Mouse (Mus musculus) liver, adult (tissue): Measurements from ENCODE around the gene Dhx58.

Source experiments
- GATA4 ChIP-seq: IDR thresholded peaks from 2 replicates; pipeline ENCODE4 v1.6.1; 2014; ENCODE audit warnings: mild to moderate bottlenecking, low read length; ENCODE audit not compliant: insufficient replicate concordance

Dhx58 gene

DNA sequence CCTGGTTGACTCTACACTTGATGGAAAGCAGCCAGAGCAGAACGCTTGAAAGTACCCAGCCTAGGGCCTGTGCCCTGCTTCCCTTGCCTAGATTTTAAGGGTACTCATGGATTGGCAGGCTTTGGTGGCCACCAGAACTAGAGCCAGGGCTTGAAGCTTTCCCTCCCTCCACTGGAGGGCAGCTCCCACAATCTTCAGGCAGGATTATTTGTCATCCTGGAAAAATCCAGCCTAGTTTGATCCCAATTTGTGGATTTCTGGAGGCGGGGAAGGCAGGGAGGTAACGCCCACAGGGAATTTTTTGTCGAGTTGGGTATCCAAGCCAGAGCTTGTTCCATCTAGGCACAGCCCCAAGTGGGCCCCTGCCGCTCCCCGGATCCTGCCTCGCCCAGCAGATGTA, 13.7 kb downstream of the Dhx58 start:
- no peak for TF ChIP-seq GATA4

DNA sequence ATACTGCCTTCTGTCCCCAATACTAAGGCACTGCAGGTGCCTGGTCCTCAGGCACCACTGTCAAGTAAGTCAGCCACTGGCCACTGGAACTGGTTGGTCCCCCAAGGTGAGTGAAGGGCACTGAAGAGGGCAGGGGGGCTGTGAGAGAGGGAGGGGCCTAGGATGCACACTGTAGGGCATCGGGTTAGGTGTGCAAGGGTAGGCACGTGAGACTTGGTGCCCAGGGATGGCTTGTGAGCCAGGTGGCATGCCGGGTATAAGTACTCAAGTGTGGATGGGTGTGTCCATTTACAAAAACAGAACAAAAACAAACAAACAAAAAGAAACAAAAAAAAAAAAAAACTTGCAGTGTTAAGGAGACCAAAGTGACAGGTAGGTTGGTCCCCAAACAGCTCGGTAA, 15.6 kb downstream of the Dhx58 start:
- TF ChIP-seq GATA4, result no peak

DNA sequence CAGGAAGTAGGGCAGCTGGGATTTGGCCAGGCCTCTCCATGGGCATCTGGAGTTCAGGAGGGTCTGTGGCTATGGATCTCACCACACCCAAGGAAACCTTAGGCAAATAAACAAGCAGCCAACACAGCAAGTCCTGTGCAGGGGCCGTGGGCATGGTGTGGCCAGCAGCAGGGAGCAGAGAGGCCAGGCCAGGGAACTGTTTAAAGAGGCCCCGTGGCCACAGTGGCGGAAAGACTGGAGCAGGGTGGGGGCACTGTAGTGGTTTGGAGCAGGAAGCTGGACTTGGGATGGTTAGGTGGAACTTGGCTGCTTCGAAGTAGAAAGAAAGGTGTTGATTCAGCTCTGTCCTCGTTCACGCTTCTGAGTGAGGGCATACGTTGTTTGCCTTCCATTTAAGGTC, 16.8 kb downstream of the Dhx58 start:
- no peak for TF ChIP-seq GATA4

DNA sequence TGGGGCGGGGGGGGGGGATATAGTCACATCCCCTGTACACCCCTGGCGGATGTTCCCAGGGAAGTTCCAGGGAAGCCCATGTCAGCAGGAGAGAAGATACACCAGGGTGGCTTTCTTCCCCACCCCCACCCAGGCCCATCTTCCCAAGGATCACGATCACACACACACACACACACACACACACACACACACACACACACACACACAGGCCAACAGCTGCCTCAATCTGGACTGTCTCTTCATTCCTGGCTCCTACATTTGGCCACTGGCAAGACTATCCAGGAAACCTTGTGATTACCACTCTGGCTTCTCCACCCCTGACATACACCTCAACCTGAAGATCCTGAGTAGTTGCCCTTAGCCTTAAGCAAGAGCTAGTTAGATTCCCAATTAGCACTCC, 18.7 kb downstream of the Dhx58 start:
- no peak for TF ChIP-seq GATA4

DNA sequence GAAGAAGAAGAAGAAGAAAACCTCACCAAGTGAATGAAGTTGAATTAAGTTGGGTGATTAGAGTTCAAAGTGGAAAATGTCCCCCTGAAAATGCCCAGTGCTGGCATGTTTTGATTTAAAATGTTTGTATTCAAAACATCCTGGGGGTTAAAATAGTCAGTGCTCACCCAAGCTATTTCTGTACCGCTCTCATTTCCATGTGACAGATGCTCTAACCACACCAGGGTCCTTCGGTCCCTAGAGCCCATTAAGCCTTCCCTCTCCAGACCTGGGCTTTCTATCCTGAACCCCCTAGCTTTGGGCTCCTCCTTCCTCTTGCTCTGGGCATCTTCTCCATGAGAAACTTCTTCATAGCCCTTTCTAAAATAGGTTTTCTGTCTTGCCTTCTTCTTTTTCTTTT, 20.0 kb downstream of the Dhx58 start:
- no peak for TF ChIP-seq GATA4

DNA sequence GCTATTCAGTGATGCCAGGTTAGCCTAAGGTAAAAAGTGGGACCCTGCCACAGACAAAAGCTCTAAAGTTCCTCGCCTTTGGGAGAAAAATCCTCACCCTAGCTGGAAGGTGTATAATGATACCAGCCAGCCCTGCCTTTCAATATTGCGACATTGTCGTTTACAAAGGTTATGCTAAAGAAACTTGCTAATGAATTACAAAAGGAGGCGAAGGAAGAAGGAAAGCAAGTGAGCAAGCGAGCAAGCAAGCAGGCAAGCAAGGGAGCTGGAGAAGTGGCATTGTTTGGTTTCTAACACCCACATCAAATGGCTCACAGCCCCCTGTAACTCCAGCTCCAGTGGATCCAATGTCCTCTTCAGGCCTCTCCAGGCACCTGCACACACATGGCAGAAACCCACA, 21.5 kb downstream of the Dhx58 start:
- TF ChIP-seq GATA4, result no peak

DNA sequence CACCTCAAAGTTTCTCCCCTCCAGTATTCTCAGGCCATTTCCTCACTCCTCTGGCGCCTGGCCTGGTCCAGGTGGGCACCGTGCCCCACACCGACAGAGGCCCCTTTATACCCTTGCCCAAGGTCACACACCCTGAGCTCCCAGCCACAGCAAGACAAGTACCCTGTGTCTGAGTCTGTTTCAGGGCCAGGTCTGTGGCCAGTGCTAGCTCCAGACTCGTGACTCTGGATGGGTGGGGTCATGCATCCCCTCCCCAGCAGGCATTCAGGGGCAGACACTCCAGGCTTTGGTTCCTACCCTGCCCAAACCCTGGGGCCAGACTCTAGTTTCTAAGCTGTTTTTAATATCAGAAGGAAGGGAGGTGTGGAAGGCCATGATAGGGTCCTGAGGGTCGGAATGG, 22.2 kb downstream of the Dhx58 start:
- no peak for TF ChIP-seq GATA4

DNA sequence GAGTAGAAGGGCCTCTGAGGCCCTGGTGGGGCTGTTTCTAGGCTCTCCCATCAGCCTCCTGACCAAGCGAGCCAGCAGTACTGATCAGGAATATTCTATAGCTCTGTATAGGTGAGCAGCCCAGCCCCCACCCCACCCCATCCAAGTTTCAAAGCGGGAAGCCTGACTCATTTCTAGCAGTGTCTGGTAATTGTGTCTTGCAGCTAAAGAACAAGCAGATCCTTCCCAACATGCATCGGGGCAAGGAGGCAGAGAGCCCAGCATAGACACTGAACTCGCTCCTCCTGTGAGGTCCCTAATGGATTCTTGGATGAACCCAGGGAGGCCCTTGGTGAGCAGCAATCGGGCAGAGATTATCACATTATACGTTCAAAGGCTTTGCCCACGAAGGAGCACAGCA, 26.3 kb downstream of the Dhx58 start:
- no peak for TF ChIP-seq GATA4

DNA sequence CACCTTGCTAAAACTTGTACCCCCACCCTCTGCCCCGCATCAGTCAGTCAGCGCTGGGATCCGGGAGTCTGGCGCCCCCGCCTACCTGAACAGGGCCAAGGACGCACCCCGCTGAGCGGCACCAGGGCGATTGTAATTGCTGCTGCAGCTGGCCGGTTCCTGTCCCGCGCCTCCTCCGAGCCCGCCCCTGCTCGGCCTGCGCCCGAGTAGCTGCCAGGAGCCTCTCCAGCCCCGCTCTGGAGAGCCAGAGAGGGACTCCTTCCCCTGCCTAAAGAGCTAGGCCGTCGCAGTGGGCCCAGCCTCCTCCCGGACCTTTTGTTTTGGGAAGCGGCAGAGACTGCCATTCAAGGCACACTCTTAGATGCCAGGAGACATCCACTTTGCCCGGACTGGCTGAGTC, 30.9 kb downstream of the Dhx58 start:
- no peak for TF ChIP-seq GATA4

DNA sequence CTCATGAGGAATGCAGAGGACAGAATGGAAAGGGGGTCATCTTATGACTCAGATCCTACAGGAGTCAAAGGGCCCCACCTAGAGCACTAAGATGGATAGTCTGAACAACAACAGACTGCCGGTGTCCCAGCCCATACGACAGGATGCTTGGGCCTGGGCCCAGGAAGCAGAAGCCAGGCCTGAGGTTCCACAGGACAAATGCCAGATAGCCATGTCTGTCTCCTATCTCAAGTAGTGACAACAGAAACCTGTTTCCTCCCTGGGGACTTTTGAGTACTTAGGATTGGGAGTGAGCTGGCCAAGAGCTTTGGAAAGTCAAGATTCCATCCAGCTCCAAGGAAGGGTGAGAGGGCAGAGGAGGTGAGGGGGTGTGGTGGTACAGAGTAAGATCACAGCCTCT, 32.1 kb downstream of the Dhx58 start:
- TF ChIP-seq GATA4, result no peak

DNA sequence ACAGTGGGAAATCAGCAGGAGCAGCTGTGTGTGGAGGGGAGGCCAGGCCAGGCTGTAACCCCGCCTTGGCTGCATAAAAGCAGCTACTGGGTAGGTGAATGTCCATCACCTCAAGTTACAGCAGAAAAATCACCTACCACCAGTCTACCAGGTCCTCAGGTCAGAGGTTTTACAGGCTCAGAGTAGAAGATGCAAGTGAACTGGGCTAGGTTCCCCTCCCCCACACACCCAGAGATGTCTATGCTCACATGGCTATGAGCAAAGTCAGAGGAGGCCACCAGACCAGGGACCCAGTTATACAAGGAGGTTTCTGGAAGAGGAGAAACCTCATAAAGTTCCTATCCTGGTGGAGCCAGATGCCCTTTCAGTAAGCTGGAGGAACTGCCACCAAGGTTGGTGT, 33.0 kb downstream of the Dhx58 start:
- TF ChIP-seq GATA4, result no peak

DNA sequence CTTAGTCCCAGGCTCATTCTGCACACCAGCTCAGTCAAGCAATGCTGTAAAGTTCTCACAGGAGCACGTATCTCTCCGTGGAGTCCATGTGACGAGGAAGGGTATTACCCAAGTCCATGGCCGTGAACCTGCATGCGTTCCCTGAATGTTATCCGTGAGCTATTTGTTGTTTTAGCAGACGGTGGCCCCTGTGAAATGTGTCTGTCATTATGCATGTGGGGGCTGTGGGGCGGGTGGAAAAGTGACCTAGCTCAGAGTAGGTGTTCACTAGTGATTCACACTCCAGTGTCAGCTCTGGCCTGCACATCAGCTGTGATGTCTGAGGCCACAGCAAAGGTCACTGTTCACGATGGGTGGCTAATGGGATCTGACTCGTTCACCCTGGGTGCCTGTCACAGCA, 44.3 kb downstream of the Dhx58 start:
- no peak for TF ChIP-seq GATA4

DNA sequence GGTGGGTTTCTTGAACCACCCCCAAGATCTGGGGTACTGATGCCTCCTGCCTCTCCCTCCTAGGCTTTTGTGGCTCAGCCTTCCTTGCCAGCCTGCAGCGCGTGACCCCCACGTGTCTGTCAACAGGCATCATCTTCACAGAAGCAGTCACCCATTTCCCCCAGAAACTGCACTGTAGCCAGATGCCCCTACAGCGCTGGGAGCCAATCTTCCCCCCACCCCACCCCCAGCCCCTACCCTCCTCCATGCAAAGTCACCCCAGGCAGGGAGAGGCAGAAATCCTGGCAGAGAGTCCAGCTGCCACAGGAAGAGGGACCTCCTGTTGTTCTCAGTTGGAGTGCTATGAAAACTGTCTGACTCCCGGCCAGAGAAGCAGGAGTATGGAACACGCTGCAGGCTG, 47.6 kb downstream of the Dhx58 start:
- TF ChIP-seq GATA4, result no peak

DNA sequence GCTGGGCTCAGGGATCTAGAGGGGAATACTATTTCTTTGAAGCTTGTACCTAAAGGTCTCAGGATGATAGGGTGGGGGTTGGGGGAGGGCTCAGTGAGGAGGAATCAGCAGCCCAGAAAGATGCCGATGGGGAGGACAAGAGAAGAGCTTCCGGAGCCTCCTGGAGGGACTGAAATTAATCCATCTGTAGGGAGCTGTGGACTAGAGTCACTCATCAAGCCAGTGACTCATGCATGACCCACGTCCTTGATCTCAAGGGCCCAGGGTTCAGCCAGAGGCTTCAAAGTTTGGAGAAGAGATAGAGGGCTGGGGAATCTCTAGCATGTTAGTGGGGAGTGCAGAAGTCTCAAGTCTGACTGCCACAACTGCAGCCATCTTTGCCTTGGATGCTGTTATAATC, 52.3 kb downstream of the Dhx58 start:
- no peak for TF ChIP-seq GATA4

DNA sequence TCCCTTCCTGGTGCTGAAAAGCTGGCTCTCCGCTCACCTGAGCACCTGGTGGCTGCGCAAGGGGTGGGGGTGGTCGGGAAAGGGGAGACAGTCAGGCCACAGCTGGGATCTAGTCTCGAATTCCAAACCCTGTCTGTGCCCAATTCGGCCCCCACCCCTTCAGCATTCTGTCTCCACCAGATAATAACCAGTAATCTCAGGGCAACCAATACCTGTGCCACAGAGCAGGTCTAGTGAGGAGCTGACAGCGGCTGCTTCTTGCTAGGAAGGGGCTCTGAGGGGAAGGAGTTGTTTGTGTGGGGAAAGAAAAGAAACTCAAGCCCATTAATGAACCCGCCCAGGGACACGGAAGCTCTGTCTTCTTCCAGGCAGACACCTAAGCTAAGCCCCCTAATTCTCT, 52.9 kb downstream of the Dhx58 start:
- TF ChIP-seq GATA4, result no peak

DNA sequence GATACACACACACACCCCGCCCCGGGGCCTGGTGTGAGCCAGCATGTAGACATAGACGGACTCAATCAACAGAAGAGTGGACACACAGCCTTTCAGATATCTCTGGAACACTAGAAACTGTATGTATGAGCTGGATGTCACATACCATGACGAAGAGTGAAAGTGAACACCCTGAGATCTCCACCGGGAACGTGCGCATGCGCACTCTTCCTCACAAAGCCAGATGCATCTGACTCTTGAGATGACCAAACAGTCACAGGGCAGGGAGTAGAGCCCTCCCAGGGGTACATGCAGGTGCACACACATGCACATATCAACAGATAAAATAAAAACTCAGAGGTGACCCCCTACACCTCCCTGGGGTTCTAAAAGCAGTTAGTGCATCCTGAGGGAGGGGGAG, 55.7 kb downstream of the Dhx58 start:
- TF ChIP-seq GATA4, result no peak

DNA sequence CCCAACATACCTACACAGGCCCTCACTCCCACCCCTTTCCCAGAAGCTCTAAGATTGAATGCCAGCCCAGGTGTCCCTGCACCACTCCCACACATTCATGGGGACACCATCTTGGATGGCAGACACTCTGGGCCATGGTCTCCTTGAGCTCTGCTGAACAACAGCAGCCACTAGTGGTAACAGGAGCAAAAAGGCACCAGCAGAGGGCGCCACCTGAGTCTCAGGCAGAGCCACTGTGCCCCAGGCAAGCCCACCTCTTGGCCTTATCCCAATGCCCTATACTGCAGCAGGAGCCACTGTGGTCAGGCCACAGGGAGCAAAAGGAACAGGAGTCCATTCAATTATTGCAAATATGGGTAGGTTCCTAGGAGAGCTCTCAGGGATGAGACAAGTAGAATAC, 57.8 kb downstream of the Dhx58 start:
- TF ChIP-seq GATA4, result no peak
